10 mouse cellular contexts compared by ENCODE assay signal in genomic region chr13:45762278-45762677, GRCm38 (mm10).
DNase-seq lines count a peak whose midpoint lies in the region; TF ChIP-seq lines count a peak whose summit lies in the region.
"Had no signal": no experiment of that assay in that cellular context is flagged by ENCODE, and none has a peak within 500 bp of the region (broad histone marks: within the 10 kb centered on the region; RNA-seq: fewer than 3 reads in every experiment).

No protein-coding gene starts in this region.

- intact Hi-C loops in heart, postnatal 25 days (cut with DNase I), result no loop called here

- H3K27me3 ChIP-seq in cerebellum, adult 2 months (ENCODE audit: control insufficient read depth, insufficient read depth, low read length), result no peaks in the 10 kb centered on the region
- H3K27me3 ChIP-seq: forebrain, embryonic 12.5 days; midbrain, embryonic 12.5 days had no signal

- TF ChIP-seq POLR2A in cerebellum, adult 2 months (IDR thresholded peaks at IDR 0.05; ENCODE audit: borderline replicate concordance, insufficient read depth, low read length), result no peak
- no peak for TF ChIP-seq POLR2A in embryonic fibroblast, embryonic 13.5 days (IDR thresholded peaks at IDR 0.05; ENCODE audit: low read depth, low read length)

- no peak for TF ChIP-seq CTCF in cerebellum, adult 2 months (IDR thresholded peaks at IDR 0.05; ENCODE audit: borderline replicate concordance, insufficient read depth, low read depth, low read length)
- no peak for TF ChIP-seq CTCF in embryonic fibroblast, embryonic 13.5 days (IDR thresholded peaks at IDR 0.05; ENCODE audit: borderline replicate concordance, insufficient read depth, low read length)

- peak; percentile 59 for DNase-seq in lung, postnatal 10 days
- no peak for DNase-seq in lung, postnatal 25 days (ENCODE audit: low spot score)
- peak; percentile 62 to 81 for DNase-seq in cerebellum, adult 2 months
- peak; percentile 42 for DNase-seq in heart, postnatal 25 days (ENCODE audit: low spot score)
- DNase-seq in embryo, embryonic 10.5 days (ENCODE audit: low spot score), result no peak
- DNase-seq in thymus, adult 18-20 months, result no peak
- DNase-seq: liver, postnatal 0 days had no signal

- 8% methylated on average over 7 of the region's 7 CpGs for WGBS in cerebellum, adult 2 months

- H3K4me3 ChIP-seq in cerebellum, adult 2 months (replicated peaks; ENCODE audit: insufficient read depth, low read depth, low read length), result no peak overlapping the region
- H3K4me3 ChIP-seq in embryonic fibroblast, embryonic 13.5 days (ENCODE audit: insufficient read depth, low read length), result no peak overlapping the region
- H3K4me3 ChIP-seq: forebrain, embryonic 12.5 days; midbrain, embryonic 12.5 days had no signal

- H3K27ac ChIP-seq in cerebellum, adult 2 months (ENCODE audit: insufficient read depth, low read length), result no peak overlapping the region
- H3K27ac ChIP-seq in embryonic fibroblast, embryonic 13.5 days (ENCODE audit: insufficient read depth, low read length), result peak overlapping the region; percentile 69
- H3K27ac ChIP-seq: forebrain, embryonic 12.5 days; midbrain, embryonic 12.5 days had no signal

- H3K4me1 ChIP-seq in cerebellum, adult 2 months (ENCODE audit: control insufficient read depth, insufficient read depth, low read length), result peaks cover 3% of the 10 kb centered on the region; the same call in 1 of the 2 replicates
- H3K4me1 ChIP-seq in embryonic fibroblast, embryonic 13.5 days (ENCODE audit: control insufficient read depth, insufficient read depth, low read length), result no peaks in the 10 kb centered on the region
- H3K4me1 ChIP-seq: forebrain, embryonic 12.5 days; midbrain, embryonic 12.5 days had no signal

Comparison
In these comparisons a context has a peak if more than half of its experiments do, and no peak if none do; other contexts are left out.
1. DNase-seq: peak in lung, postnatal 10 days (single experiment), cerebellum, adult 2 months (2 of 2) and heart, postnatal 25 days (single experiment); none in lung, postnatal 25 days (single experiment), embryo, embryonic 10.5 days (single experiment) and thymus, adult 18-20 months (0 of 2).